Mouse (Mus musculus) heart, embryonic 16.5 days (tissue): ENCODE results near the gene Ddx25. TPM values are rescaled to one million over a fixed set of nuclear protein-coding genes. Genes with fewer than 3 reads are reported as not detected.

Experiments used
- ATAC-seq: fragments of 200-750 bp; cut with Nextera tagmentation; replicated peaks from 2 replicates; pipeline ENCODE4 v1.8.0; 2017; ENCODE audit warnings: moderate number of reproducible peaks; ENCODE audit not compliant: insufficient read depth, low FRiP score; ENCODE audit errors: extremely low read depth
- H3K27ac ChIP-seq: fragments of 300-500 bp; sonication (generic); 2 replicates; pipeline ENCODE4 v1.5.1; 2014; ENCODE audit warnings: mild to moderate bottlenecking, low read length, control low read depth, moderate library complexity
- H3K27me3 ChIP-seq: fragments of 300-500 bp; sonication (generic); 2 replicates; pipeline ENCODE4 v1.6.1; 2014; ENCODE audit warnings: low read length, mixed read lengths; ENCODE audit not compliant: control insufficient read depth, insufficient read depth
- H3K36me3 ChIP-seq: fragments of 300-500 bp; sonication (generic); 2 replicates; pipeline ENCODE4 v1.6.1; 2014; ENCODE audit not compliant: control insufficient read depth, insufficient read depth
- H3K4me1 ChIP-seq: fragments of 300-500 bp; sonication (generic); 2 replicates; pipeline ENCODE4 v1.6.1; 2014; ENCODE audit warnings: low read length, mixed read lengths; ENCODE audit not compliant: control insufficient read depth, insufficient read depth
- H3K4me2 ChIP-seq: fragments of 300-500 bp; sonication (generic); 2 replicates; pipeline ENCODE4 v1.6.1; 2014; ENCODE audit warnings: low read depth, mild to moderate bottlenecking, control low read depth, low read length
- H3K4me3 ChIP-seq: fragments of 300-500 bp; sonication (generic); 2 replicates; pipeline ENCODE4 v1.5.1; 2014; ENCODE audit warnings: mild to moderate bottlenecking, control low read depth, low read length
- H3K9ac ChIP-seq: fragments of 300-500 bp; sonication (generic); 2 replicates; pipeline ENCODE4 v1.6.1; 2014; ENCODE audit warnings: low read length, control low read depth
- H3K9me3 ChIP-seq: fragments of 300-500 bp; sonication (generic); replicated peaks from 2 replicates; pipeline ENCODE4 v1.6.1; 2016; ENCODE audit warnings: low read length; ENCODE audit not compliant: control insufficient read depth
- WGBS: fragments of 180-500 bp; shearing (Covaris S2); extraction: QIAGEN DNeasy Blood & Tissue Kit; methylation state at CpG from one replicate; pipeline ENCODE4 v1.1.7; 2014; 5-methylcytosine and 5-hydroxymethylcytosine counted together
- polyA plus RNA-seq: library from polyadenylated mRNA; unstranded; fragments of >200 nt; fragmentation: Nextera tagmentation; extraction: Ambion mirVana; gene quantifications from 2 replicates; pipeline ENCODE4 v1.2.1, GENCODE M21; 2015

The Ddx25 gene
- polyA plus RNA-seq, 1 experiment from 2014 or later = 0.63 TPM

DNA sequence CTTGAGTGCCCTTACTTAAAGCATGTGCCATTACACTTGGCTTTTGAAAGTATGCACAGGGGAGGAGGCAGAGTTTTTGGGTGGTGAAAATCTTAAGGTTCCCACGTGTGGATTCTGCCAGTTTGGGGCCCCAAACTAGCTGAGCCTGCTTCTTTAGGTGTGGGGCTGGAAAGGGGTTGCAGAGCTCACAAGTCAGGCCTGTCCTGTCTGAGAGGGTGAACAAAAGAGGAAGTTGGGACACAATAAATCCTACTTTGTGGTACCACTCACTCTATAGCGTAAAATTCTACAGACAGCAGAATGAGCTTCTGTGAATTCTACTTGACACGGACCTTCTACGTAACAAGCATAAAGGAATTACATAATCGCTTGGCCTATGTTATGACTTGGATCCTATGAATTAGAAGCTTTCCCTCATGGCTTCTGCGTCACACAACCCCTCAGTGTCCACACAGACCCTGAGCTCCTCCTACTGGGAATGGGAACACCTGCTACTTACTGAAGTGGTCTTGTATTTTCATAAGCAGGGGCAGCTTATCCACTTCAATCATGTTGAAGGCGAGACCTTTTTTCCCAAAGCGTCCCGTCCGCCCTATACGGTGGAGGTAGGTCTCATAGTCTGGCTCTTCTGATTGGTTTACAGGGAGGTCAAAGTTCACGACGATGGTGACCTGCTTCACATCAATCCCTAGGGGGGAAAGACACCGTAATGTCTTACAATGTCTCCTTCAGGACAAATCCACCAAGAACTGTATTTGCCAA lies 15.0 kb downstream of the Ddx25 start:
- 80% methylated on average over 14 of the region's 14 CpGs for WGBS
- Histone ChIP-seq H3K27ac (no peak overlapping the region), H3K4me1 (no peaks in the 10 kb centered on the region), H3K27me3 (no peaks in the 10 kb centered on the region), H3K9ac (no peak overlapping the region), H3K4me3 (no peak overlapping the region), H3K9me3 (no peaks in the 10 kb centered on the region), H3K4me2 (no peak overlapping the region), H3K36me3 (no peaks in the 10 kb centered on the region)
- no peak for ATAC-seq

DNA sequence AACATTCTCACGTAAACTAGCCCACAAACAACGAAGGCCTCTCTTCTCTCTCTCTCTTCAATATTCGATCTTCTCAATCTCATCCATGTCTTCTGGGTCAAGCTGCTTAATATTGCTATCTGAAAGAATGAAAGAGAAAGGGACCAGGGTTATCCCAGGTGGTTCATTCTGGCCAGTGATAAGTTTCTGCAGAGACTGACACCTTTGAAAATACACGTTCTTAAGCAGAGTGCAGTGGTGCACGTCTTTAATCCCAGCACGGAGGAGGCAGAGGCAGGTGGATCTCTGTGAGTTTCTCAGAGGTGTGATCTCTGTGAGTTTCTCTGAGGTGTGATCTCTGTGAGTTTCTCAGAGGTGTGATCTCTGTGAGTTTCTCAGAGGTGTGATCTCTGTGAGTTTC lies 16.4 kb downstream of the Ddx25 start:
- no peak overlapping the region for H3K4me2 ChIP-seq
- no peak overlapping the region for H3K27ac ChIP-seq
- 58% methylated on average over 6 of the region's 6 CpGs for WGBS
- H3K4me3 ChIP-seq = no peak overlapping the region
- no peaks in the 10 kb centered on the region for H3K36me3 ChIP-seq
- H3K4me1 ChIP-seq = no peaks in the 10 kb centered on the region
- H3K9ac ChIP-seq = no peak overlapping the region
- no peak for ATAC-seq
- H3K27me3 ChIP-seq = no peaks in the 10 kb centered on the region
- H3K9me3 ChIP-seq = no peaks in the 10 kb centered on the region

DNA sequence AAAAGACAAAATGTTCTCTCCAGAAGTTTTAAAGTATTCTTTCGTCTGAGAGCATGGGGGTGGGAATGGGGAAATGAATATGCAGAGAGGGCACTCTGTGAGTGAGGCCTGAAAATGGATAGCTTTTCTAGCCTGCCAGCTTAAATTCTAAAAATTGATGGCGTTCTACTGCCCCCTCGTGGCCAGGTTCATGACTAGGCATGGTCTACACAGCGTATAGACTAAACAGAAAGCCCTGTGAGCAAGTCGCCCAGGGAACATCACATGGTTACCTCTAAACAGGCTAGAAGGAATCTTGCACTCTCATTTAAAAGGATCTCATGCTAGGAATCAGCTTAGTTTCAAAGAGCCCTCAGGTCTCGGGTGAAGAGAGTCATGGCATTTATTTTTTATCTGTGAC lies 16.8 kb downstream of the Ddx25 start:
- no peaks in the 10 kb centered on the region for H3K36me3 ChIP-seq
- H3K27me3 ChIP-seq = no peaks in the 10 kb centered on the region
- no peak; the same call in 1 of the 2 replicates for ATAC-seq
- H3K9ac ChIP-seq = no peak overlapping the region
- WGBS = 9% methylated on average over 6 of the region's 6 CpGs
- H3K9me3 ChIP-seq = no peaks in the 10 kb centered on the region
- no peak overlapping the region for H3K4me3 ChIP-seq
- H3K27ac ChIP-seq = no peak overlapping the region
- no peaks in the 10 kb centered on the region for H3K4me1 ChIP-seq
- no peak overlapping the region for H3K4me2 ChIP-seq

DNA sequence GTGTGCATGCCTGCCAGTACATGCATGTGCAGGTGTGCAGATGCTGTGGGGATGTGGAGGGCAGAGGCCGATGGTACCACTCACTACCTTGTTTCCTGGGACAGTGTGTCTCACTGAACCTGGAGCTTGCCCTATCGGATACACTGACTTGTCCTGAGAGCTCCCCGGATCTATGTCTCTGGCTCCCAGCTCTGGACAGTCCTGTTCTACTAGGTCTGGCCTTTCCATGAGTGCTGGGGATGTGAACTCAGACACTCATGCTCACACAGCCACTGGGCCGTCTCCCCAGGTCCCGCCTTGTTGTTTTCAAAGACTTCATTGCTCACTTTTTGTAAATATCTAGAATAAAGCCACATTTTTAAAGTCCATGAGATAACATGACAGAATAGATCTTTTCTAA lies 17.3 kb downstream of the Ddx25 start:
- no peak for ATAC-seq
- Histone ChIP-seq H3K9ac (no peak overlapping the region), H3K27me3 (no peaks in the 10 kb centered on the region), H3K27ac (no peak overlapping the region), H3K4me3 (no peak overlapping the region), H3K9me3 (no peaks in the 10 kb centered on the region), H3K36me3 (no peaks in the 10 kb centered on the region), H3K4me1 (no peaks in the 10 kb centered on the region), H3K4me2 (no peak overlapping the region)
- 77% methylated on average over 5 of the region's 5 CpGs for WGBS

DNA sequence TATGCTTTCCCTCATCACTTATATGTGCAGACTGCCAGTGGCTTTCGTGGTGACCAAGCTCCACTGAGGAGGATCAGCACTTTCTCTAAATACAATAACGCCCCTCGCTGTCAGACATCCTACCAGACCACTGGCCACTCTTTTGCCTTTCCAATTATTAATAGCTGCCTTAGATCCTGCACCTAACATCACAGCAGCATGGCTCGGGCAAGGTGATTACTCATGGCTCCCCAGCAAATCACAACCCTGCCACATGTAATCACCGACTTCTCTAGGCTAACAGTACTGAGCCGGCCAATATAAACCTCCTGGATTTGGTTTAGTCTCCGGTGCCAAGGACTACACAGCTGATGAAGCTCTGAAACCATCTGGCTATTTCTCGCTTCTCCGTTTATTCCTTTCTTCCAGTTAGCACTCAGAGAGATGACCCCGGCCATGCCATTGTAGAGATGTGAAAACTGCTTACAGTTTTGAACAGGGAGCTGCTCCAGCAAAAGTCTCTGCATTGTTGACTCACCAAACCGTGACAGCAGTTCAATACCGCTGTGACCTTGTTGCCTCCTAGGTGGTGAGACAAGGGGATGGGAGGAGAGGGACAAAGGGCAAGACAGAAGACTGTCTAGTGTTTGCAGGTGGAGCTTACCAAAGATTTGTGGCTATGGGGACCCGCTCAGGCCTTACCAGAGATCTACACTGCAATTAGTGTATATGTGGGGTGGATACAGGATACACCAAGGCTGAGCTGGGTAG lies 19.2 kb downstream of the Ddx25 start:
- H3K9ac ChIP-seq = no peak overlapping the region
- ATAC-seq = no peak
- 78% methylated on average over 13 of the region's 13 CpGs for WGBS

DNA sequence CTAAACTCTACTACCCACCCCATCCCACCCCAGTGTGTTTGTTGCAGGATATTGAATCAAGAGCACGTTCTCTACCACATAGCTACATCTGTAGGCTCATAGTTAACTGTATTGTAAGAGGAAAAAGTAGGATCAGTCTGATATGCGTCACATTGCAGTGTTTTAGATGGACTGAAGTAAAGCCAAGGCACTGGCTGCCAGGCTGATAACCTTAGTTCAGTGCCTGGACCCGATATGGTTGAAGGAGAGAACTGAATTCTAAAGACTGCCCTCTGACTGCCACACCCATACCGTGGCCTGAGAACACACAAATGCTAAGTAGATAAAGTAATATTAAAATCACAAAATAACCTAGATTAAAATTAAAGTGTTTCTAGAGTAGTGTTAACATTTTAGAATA lies 22.5 kb downstream of the Ddx25 start:
- no peak overlapping the region for H3K27ac ChIP-seq
- no peak overlapping the region for H3K4me3 ChIP-seq
- H3K9me3 ChIP-seq = no peaks in the 10 kb centered on the region
- H3K4me2 ChIP-seq = no peak overlapping the region
- ATAC-seq = no peak
- H3K4me1 ChIP-seq = no peaks in the 10 kb centered on the region
- no peaks in the 10 kb centered on the region for H3K27me3 ChIP-seq
- 57% methylated on average over 4 of the region's 4 CpGs for WGBS
- H3K9ac ChIP-seq = no peak overlapping the region
- H3K36me3 ChIP-seq = no peaks in the 10 kb centered on the region

More for the DNA sequence above, 19.2 kb downstream of the Ddx25 start:
- Histone ChIP-seq H3K4me3 (no peak overlapping the region), H3K4me1 (no peaks in the 10 kb centered on the region), H3K36me3 (no peaks in the 10 kb centered on the region), H3K27ac (no peak overlapping the region), H3K27me3 (no peaks in the 10 kb centered on the region), H3K4me2 (no peak overlapping the region), H3K9me3 (no peaks in the 10 kb centered on the region)

DNA sequence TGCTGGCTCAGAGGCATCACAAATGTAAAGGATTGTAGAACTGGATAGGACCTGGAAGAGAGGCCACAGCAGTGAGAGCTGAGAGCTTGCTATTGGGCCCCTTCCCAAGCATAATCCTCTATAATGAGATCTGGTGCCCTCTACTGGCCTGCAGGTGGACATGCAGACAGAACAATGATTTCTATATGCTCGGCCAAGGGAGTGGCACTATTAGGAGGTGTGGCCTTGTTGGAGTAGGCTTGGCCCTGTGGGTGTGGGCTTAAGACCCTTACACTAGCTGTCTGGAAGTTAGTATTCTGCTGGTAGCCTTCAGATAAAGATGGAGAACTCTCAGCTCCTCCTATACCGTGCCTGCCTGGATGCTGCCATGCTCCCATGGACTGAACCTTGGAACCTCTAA lies 23.2 kb downstream of the Ddx25 start:
- WGBS = 8% methylated on average over 2 of the region's 2 CpGs
- Histone ChIP-seq H3K9ac (no peak overlapping the region), H3K4me3 (no peak overlapping the region), H3K36me3 (no peaks in the 10 kb centered on the region), H3K9me3 (no peaks in the 10 kb centered on the region), H3K27me3 (no peaks in the 10 kb centered on the region), H3K4me2 (no peak overlapping the region), H3K27ac (no peak overlapping the region), H3K4me1 (no peaks in the 10 kb centered on the region)
- peak; percentile 80 for ATAC-seq

DNA sequence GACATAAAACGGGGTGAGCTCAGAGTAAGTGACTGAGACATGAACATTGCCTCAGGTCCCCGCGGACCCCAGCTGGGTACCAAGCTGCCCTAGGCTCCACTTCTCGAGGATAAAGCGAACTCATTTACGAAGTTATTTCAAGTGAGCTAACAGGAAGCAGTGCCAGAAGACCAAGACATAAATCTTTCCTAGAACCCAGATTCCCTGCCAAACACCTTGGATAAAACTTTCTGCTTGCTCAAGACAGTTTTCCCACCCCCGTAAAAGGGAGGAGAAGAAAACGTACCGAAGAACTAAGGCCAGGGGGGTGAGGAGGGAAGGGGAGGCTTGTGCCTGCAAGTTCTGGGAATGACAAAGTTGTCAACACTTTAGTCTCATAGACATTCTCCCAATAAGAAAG lies 25.1 kb downstream of the Ddx25 start:
- Histone ChIP-seq H3K4me2 (no peak overlapping the region), H3K9me3 (no peaks in the 10 kb centered on the region), H3K9ac (no peak overlapping the region), H3K4me1 (no peaks in the 10 kb centered on the region), H3K36me3 (no peaks in the 10 kb centered on the region), H3K27ac (no peak overlapping the region), H3K27me3 (no peaks in the 10 kb centered on the region), H3K4me3 (no peak overlapping the region)
- no peak for ATAC-seq
- WGBS = 66% methylated on average over 9 of the region's 9 CpGs

DNA sequence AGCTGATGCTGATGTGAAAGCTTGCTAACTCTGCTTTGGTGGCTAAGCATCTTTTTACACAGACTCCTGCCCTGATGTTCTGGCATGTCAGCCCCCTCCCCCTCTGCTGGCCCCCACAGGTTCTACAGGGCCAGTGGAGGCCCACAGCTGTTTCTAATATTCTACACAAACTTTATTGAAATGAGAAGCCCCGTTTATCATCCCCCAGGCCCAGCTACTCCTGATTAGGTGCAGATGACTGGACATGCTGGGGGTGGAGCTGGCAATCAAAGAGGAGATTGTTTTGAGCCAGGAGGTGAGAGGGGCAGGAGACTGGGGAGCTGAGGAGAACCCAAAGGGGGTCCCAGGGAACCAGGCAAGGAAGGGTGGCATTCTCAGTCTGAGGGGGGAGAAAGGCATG lies 28.5 kb downstream of the Ddx25 start:
- Histone ChIP-seq H3K27me3 (no peaks in the 10 kb centered on the region), H3K36me3 (no peaks in the 10 kb centered on the region), H3K27ac (no peak overlapping the region), H3K4me3 (no peak overlapping the region), H3K4me2 (no peak overlapping the region), H3K9ac (no peak overlapping the region), H3K4me1 (no peaks in the 10 kb centered on the region), H3K9me3 (no peaks in the 10 kb centered on the region)
- WGBS = 9% methylated on average over 1 of the region's 1 CpGs
- ATAC-seq = no peak
